17 mouse cellular contexts compared by ENCODE assay signal in the genomic region with DNA sequence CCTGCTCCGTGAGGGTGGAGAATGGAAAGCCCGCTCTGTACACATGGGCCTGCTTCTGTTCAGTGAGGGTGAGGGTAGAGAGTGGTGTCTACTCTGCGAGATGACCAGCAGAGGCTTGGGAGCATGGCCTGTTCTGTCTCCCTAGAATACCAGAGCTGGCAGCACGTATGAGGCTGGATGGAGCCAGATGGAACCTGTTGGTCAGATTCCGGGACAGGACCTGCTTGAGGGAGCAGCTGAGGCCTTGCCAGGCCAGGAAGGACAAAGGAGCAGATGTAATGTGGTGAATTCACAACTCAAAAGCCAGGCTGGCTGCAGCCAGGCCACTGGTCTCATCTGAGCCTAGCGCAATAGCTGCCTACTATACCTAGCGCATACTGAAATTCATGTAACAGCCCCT. TPM values are rescaled to one million over a fixed set of nuclear protein-coding genes. Genes with fewer than 3 reads are reported as not detected.
DNase-seq lines count a peak whose midpoint lies in the region; ATAC-seq and TF ChIP-seq lines count a peak whose summit lies in the region.
"Had no signal": no experiment of that assay in that cellular context is flagged by ENCODE, and none has a peak within 500 bp of the region (broad histone marks: within the 10 kb centered on the region; RNA-seq: fewer than 3 reads in every experiment).

No protein-coding gene starts in this region.

- peaks cover 4% of the 10 kb centered on the region; the same call in 1 of the 2 replicates for H3K4me1 ChIP-seq in heart, embryonic 13.5 days
- peaks cover 11% of the 10 kb centered on the region for H3K4me1 ChIP-seq in embryonic facial prominence, embryonic 10.5 days
- H3K4me1 ChIP-seq in thymus, adult 2 months (replicated peaks; ENCODE audit: control insufficient read depth, insufficient read depth, low read length): peaks cover 9% of the 10 kb centered on the region; the same call in 1 of the 2 replicates
- no peaks in the 10 kb centered on the region for H3K4me1 ChIP-seq in liver, embryonic 11.5 days (replicated peaks; ENCODE audit: control insufficient read depth, insufficient read depth, low read length)
- H3K4me1 ChIP-seq: lung, embryonic 15.5 days; midbrain, embryonic 15.5 days had no signal

- 0 out of 2 replicates have a peak overlapping the region, but pooled peaks have one; percentile 10 for H3K9ac ChIP-seq in heart, embryonic 13.5 days
- H3K9ac ChIP-seq in liver, embryonic 11.5 days (ENCODE audit: low read depth, low read length): no peak overlapping the region
- H3K9ac ChIP-seq: forebrain, postnatal 0 days; lung, embryonic 15.5 days; midbrain, embryonic 15.5 days had no signal

- TF ChIP-seq POLR2A in thymus, adult 2 months (IDR thresholded peaks at IDR 0.05; ENCODE audit: control insufficient read depth, extremely low read depth, insufficient read depth, low read length, poor library complexity): no peak

- 86% methylated on average over 7 of the region's 7 CpGs for WGBS in heart, embryonic 13.5 days
- WGBS in embryonic facial prominence, embryonic 10.5 days: 90% methylated on average over 7 of the region's 7 CpGs
- 95% methylated on average over 7 of the region's 7 CpGs for WGBS in thymus, adult 2 months
- WGBS in liver, embryonic 11.5 days: 90% methylated on average over 7 of the region's 7 CpGs

- no peak for TF ChIP-seq CTCF in thymus, adult 2 months (IDR thresholded peaks at IDR 0.05; ENCODE audit: borderline replicate concordance, control insufficient read depth, extremely low read depth, insufficient read depth, low read length, poor library complexity)

- no peaks in the 10 kb centered on the region for H3K9me3 ChIP-seq in heart, embryonic 13.5 days
- no peaks in the 10 kb centered on the region for H3K9me3 ChIP-seq in embryonic facial prominence, embryonic 10.5 days
- H3K9me3 ChIP-seq in liver, embryonic 11.5 days (ENCODE audit: control insufficient read depth, low read length): no peaks in the 10 kb centered on the region
- H3K9me3 ChIP-seq: lung, embryonic 15.5 days; midbrain, embryonic 15.5 days had no signal

- no peak for DNase-seq in heart, adult 8-10 months (ENCODE audit: low spot score)
- DNase-seq in cerebellum, adult 18-20 months: peak; percentile 82 to 92
- DNase-seq in embryonic facial prominence, embryonic 10.5 days (ENCODE audit: low spot score): no peak
- DNase-seq in kidney, postnatal 25 days: peak; percentile 51 to 73
- no peak for DNase-seq in thymus, adult 2 months
- DNase-seq in right cerebral cortex, adult 2 months (ENCODE audit: low spot score in 2 of 2): no peak
- no peak for DNase-seq in liver, embryonic 11.5 days (ENCODE audit: low spot score)
- DNase-seq: forebrain, postnatal 0 days; gastrocnemius, postnatal 10 days; heart, postnatal 36 days; layer of hippocampus, adult 9-11 months; right cerebral cortex, adult 18-20 months; thymus, postnatal 36 days had no signal

- no peak overlapping the region for H3K4me2 ChIP-seq in heart, embryonic 13.5 days
- H3K4me2 ChIP-seq in liver, embryonic 11.5 days: no peak overlapping the region
- H3K4me2 ChIP-seq: lung, embryonic 15.5 days; midbrain, embryonic 15.5 days had no signal

- no peak overlapping the region for H3K4me3 ChIP-seq in heart, embryonic 13.5 days
- no peak overlapping the region for H3K4me3 ChIP-seq in embryonic facial prominence, embryonic 10.5 days
- no peak overlapping the region for H3K4me3 ChIP-seq in thymus, adult 2 months (ENCODE audit: control insufficient read depth, insufficient read depth, low read length)
- no peak overlapping the region for H3K4me3 ChIP-seq in liver, embryonic 11.5 days (ENCODE audit: low read depth, low read length)
- H3K4me3 ChIP-seq: lung, embryonic 15.5 days; midbrain, embryonic 15.5 days had no signal

- H3K36me3 ChIP-seq in heart, embryonic 13.5 days: no peaks in the 10 kb centered on the region
- no peaks in the 10 kb centered on the region for H3K36me3 ChIP-seq in embryonic facial prominence, embryonic 10.5 days (replicated peaks)
- H3K36me3 ChIP-seq in thymus, adult 2 months (ENCODE audit: control insufficient read depth, insufficient read depth, low read length): no peaks in the 10 kb centered on the region
- H3K36me3 ChIP-seq in liver, embryonic 11.5 days (ENCODE audit: control insufficient read depth, insufficient read depth, low read length): no peaks in the 10 kb centered on the region
- H3K36me3 ChIP-seq: lung, embryonic 15.5 days had no signal

- no peak overlapping the region for H3K27ac ChIP-seq in heart, embryonic 13.5 days (replicated peaks)
- H3K27ac ChIP-seq in embryonic facial prominence, embryonic 10.5 days (replicated peaks): peak overlapping the region; percentile 54; the same call in 1 of the 2 replicates
- H3K27ac ChIP-seq in thymus, adult 2 months (ENCODE audit: control insufficient read depth, insufficient read depth, low read length): no peak overlapping the region
- no peak overlapping the region for H3K27ac ChIP-seq in liver, embryonic 11.5 days (ENCODE audit: low read depth, low read length)
- H3K27ac ChIP-seq: lung, embryonic 15.5 days; midbrain, embryonic 15.5 days had no signal

- ATAC-seq in heart, embryonic 13.5 days (ENCODE audit: extremely low read depth, insufficient number of reproducible peaks, low FRiP score, low TSS enrichment): no peak
- no peak for ATAC-seq in liver, embryonic 11.5 days (replicated peaks; ENCODE audit: low FRiP score)
- ATAC-seq: forebrain, postnatal 0 days; midbrain, embryonic 15.5 days; Patski had no signal

- H3K27me3 ChIP-seq in heart, embryonic 13.5 days (replicated peaks): no peaks in the 10 kb centered on the region; the same call in 1 of the 2 replicates
- H3K27me3 ChIP-seq in embryonic facial prominence, embryonic 10.5 days (replicated peaks; ENCODE audit: low read depth, poor library complexity, severe bottlenecking): no peaks in the 10 kb centered on the region
- no peaks in the 10 kb centered on the region for H3K27me3 ChIP-seq in thymus, adult 2 months (ENCODE audit: control insufficient read depth, insufficient read depth, low read length)
- H3K27me3 ChIP-seq in liver, embryonic 11.5 days (replicated peaks; ENCODE audit: control insufficient read depth, insufficient read depth, low read length): no peaks in the 10 kb centered on the region
- H3K27me3 ChIP-seq: lung, embryonic 15.5 days; midbrain, embryonic 15.5 days; Patski had no signal

RNA-seq across cellular contexts. Expression of a gene that starts 40.4 kb away (rescaled TPM):
- polyA plus RNA-seq in heart, embryonic 13.5 days (2015; fragmentation: Nextera tagmentation; extraction: Ambion mirVana): 63.2 and 71.1 TPM in 2 replicates
- 10 to 100 TPM; 12.4 to 17.8 (median 15.9) TPM for total RNA-seq in heart, adult 8-10 months (2022)
- 99.6 and 100 TPM in 2 replicates for polyA plus RNA-seq in embryonic facial prominence, embryonic 10.5 days (2016; fragmentation: Nextera tagmentation; extraction: Ambion mirVana)
- 85.7 and 91.3 TPM in 2 replicates for polyA plus RNA-seq in thymus, adult 2 months (2012; rRNA removed)
- 50.1 and 55.0 TPM in 2 replicates for polyA plus RNA-seq in liver, embryonic 11.5 days (2014; fragmentation: Nextera tagmentation; extraction: Ambion mirVana)

Comparison
In these comparisons a context has a peak if more than half of its experiments do, and no peak if none do; other contexts are left out.
1. DNase-seq: peak in cerebellum, adult 18-20 months (2 of 2) and kidney, postnatal 25 days (2 of 2); none in heart, adult 8-10 months (single experiment), embryonic facial prominence, embryonic 10.5 days (single experiment), thymus, adult 2 months (single experiment), right cerebral cortex, adult 2 months (0 of 2) and liver, embryonic 11.5 days (single experiment).